Mouse (Mus musculus): ENCODE results near the gene Dbnl. TPM values are rescaled to one million over a fixed set of nuclear protein-coding genes. Genes with fewer than 3 reads are reported as not detected.
A peak's percentile ranks its signal among the peaks of the same experiment; 100 is the strongest.

Dbnl gene
- total RNA-seq, 2 experiments from 2014 or later, result 11.7 to 14.8 TPM

- peak; percentile 92 for DNase-seq
These were observed 49.3 kb downstream of the Dbnl start, which contains the start of gene Polm for GRCm38 (mm10) chr11:5837251-5838246. Gene Polm (minus strand): TSS chr11:5838016.

GRCm38 (mm10) chr11:5840346-5840745 lies 52.1 kb downstream of the Dbnl start:
- no peak for DNase-seq

- no peak for DNase-seq
These were observed 53.5 kb downstream of the Dbnl start for GRCm38 (mm10) chr11:5841751-5842150.

GRCm38 (mm10) chr11:5843131-5843530 lies 54.8 kb downstream of the Dbnl start:
- no peak for DNase-seq

GRCm38 (mm10) chr11:5846639-5847345 lies 58.5 kb downstream of the Dbnl start:
- no peak for DNase-seq

GRCm38 (mm10) chr11:5848741-5849140 lies 60.5 kb downstream of the Dbnl start:
- DNase-seq, result peak; percentile 70

GRCm38 (mm10) chr11:5849316-5849715 lies 61.0 kb downstream of the Dbnl start:
- no peak for DNase-seq

GRCm38 (mm10) chr11:5850452-5850851 lies 62.2 kb downstream of the Dbnl start:
- no peak for DNase-seq

Other genes starting within 250 kb of the Dbnl start
- 10 to 100 TPM; 14.9 to 15.6 TPM for gene Ccdc117, start 246.3 kb upstream of the Dbnl start, total RNA-seq (2021)
- gene Ankrd36, start 218.8 kb upstream of the Dbnl start, total RNA-seq (2021), result not detected
- gene Mrps24, start 72.8 kb upstream of the Dbnl start, total RNA-seq (2021), result 10 to 100 TPM; 89.1 to 96.9 TPM
- gene Urgcp, start 26.1 kb upstream of the Dbnl start, total RNA-seq (2021), result 10 to 100 TPM; 39.0 to 41.3 TPM
- gene Pgam2, start 15.2 kb downstream of the Dbnl start, total RNA-seq (2021), result 1,000 to 10,000 TPM; 3,395 to 3,606 TPM
- gene Polm, start 49.5 kb downstream of the Dbnl start, total RNA-seq (2021), result 1 to 10 TPM; 1.8 to 2.8 TPM
- 10 to 100 TPM; 23.9 to 31.3 TPM for gene Aebp1, start 73.5 kb downstream of the Dbnl start, total RNA-seq (2021)
- gene Pold2, start 89.8 kb downstream of the Dbnl start, total RNA-seq (2021), result 10 to 100 TPM; 34.8 to 37.6 TPM
- gene Myl7, start 110.3 kb downstream of the Dbnl start, total RNA-seq (2021), result not detected
- gene Gck, start 161.6 kb downstream of the Dbnl start, total RNA-seq (2021), result 1 to 10 TPM; 2.0 to 5.2 TPM
- 10 to 100 TPM; 38.1 to 38.9 TPM for gene Ykt6, start 167.2 kb downstream of the Dbnl start, total RNA-seq (2021)

Measured in gastrocnemius, postnatal 25 days (tissue).